Mouse (Mus musculus) spleen, postnatal 4 days (tissue): ENCODE measurements at regions not wholly inside any gene's neighbourhood (a gene's known extent, or its start where the extent isn't known, plus 50 kb on each side); places are given as distances from the start of the nearest gene placed in this dataset.

Experiments
- DNase-seq, 2 experiments: peaks; one replicate each; pipeline ENCODE4 v3.0.0; 2022; ENCODE audit warnings: low spot score in 2 of 2

DNA sequence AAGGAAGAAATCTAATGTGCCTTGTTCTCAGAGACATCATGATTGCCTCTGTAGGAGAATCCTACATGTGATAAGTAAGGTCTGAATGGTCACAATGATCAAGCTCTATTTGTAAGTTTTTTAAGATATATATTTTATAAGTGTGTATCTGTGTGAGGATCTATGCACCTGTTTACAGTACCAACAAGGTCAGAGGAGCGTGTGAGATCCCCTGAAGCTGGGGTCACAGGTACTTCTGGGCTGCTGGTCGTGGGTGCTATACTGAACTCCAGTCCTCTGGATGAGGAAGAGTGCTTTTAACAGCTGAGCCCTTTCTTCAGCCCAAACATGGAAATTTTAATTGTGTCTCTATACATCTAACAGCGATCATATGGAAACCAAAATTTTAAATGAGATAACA is 181.1 kb upstream of the Topaz1 start:
- DNase-seq = no peak

DNA sequence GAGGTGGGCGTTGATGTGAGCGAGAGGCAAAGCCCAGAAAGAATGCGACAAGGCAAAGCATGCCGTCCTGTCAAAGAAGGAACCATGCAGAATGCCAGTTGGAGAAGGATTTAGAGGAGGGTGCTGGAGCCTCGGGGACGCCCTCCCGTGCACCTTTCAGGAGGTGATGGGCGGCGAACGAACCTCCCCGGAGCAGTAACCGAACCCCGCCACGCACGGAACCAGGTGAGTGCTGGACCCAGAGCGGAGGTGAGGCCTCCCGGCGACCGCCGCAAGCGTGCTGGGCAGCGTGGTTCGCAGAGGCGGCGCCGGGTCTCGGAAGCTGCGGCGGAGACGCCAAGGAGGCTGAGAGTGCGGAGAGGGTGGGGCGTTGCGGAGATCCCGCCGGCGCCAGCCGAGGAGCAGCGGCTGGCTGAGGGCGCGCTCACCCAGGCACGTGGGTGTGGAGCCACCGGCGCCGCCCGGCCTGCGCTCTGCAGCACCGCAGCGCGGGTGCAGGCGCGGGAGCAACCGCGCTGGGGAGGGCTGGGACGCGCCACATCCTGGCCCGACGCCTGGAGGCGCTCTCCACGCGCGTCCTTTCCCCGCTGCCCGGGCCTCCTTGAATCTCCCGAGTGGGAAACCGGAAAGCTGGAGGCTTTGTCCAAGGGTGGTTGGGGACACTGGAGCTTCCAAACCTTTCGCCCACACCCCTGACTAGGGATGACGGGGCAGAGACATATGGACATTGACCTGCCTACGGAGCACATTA is 178.3 kb upstream of the Topaz1 start:
- no peak for DNase-seq

DNA sequence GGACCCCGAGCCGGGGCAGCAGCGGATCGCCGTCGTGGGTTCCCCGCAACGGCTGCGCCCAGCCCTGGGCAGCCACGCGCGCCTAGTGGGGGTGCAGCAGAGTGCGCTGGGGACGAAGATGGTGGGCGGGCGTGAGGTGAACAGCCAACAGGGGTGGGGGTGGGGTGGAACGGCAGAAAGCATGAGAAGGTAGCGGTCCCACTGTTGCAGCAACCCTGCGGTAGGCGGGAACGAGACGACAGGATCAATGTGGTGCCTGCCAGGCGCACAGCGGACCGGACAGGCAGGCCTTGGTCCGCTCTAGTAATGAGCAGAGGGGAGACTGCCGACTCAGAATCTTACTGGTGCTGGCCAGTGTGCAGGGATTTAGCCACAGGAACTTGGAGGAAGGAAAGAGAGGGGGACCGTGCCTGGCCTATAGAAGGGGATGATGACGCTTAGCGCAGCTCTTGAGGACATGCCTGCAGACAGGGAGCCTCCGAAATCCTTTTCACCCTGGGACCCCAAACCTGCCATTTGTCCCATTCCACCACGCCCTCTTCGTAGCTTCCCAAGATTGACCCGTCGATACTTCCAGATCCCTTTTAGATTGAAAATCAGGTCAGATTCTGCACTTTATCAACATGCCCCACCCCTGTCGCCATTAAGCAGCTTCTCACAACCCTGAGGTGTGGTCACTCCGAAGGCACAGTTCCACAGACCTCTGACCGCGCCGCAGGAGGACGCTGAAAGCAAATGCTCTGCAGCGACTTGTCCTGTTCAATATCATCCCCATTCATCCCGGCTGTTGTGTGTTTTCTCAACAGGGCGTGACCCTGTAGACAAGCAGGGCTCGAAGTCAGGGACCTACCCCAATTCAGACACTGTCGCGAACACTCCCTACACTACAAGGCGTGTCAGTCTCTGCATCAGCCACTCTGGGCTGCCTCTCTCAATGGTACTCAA is 177.4 kb upstream of the Topaz1 start:
- DNase-seq = no peak

DNA sequence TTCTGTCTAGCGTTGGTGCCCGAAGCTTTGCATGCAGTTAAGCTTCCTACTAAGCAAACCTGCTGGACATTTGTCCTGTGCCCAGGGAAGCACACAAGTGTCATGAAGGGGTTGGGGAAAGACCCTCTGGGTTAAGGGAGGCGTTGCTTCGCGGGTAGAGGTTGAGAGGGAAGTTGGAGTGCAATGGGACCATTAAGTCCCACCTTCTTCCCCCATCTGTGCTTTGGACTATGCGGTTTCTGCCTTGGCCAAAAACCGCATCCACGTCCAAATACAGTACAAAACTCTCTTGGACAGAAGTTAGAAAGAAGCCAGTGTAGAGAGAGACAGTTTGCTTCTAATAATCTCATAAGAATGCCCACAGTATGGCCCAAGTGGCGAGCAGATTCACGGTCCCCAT is 176.1 kb upstream of the Topaz1 start:
- no peak for DNase-seq

DNA sequence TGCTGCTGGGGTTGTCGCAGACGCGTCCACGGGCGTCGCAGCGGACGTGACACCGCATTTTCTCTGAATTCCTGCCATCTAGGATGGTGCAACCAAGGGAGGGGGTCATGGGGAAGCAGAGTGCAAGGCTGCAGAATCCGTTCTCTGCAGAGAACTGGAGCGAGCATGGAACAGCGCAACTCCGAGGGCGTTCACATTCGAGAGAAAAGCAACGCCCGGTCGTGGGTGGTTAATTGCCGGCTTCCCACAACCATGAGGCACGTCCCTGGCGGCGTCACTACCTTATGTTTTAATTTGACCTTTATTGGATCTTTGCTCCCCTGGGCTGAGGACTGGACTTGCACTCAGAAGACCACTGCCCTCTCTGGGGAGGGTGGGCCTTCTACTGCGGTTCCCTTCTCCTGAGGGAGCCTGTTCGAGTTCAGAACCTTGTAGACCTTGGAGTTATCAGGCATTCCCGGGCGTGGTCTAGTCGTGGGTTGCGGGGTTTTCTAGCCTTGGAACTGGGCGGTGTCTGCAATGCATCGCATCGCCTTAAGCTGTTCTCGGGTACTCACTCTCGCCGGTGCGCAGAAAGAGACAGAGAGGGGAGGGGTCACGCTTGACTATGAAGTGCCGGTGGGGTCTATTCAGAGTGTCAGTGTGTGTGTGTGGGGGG is 175.6 kb upstream of the Topaz1 start:
- no peak for DNase-seq

DNA sequence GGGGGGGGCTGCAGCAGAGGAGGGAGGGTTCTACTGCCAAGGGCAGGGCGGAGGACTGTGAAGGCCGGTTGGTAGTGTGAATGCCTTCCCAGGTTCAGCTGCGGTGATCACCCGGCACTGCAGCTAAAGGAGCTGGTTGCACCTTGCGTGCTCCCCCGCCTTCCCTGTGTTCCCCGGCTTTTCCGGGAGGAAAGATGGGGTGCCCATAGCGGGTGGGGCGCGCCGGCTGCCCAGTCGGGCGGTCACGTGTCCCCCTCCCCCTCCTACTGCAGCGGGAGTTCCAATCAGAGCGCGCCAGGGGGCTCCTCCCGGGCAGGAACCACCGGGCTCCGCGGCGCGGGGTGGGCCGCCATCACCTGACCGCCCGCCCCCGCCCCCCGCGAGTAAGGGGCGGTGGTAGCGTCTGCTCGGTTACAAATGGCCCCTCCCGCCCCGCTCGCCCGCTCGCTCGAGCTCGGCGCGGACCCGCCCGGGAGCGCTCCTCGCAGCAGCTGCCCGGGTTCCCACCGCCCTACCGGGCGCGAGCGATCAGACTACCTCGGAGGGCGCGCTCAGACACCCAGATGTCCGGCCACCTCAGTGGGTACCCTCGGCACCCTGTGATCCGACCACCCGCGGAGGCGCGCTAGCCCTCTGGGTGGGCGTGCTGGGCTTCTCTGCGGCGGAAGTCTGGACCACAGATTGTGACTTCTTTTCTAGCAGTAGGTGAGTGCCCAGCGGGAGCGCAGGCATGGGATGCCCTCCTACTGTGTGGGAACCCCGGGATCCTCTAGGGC is 174.9 kb upstream of the Topaz1 start:
- no peak for DNase-seq

DNA sequence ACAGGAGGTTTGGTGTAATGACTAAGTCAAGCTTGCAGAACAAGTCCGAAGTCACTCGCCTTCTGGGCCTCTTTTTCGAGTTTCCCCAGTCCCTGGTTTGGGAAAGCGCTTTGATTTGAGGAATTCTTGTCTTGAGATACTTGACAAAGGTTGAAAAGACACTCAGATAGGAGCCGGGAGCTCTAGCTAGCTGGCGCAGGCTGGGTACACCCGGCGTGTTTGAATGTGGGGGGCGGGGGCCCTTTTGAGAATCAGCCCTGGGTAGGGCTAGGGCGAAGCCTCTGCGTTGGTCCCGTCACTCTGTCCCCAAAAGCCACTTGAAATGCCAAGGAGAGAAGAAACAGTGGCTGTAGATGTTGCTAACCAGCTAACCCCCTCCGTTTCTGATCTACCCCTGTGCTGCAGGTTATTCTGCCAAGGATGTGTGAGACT is 174.3 kb upstream of the Topaz1 start:
- no peak for DNase-seq

DNA sequence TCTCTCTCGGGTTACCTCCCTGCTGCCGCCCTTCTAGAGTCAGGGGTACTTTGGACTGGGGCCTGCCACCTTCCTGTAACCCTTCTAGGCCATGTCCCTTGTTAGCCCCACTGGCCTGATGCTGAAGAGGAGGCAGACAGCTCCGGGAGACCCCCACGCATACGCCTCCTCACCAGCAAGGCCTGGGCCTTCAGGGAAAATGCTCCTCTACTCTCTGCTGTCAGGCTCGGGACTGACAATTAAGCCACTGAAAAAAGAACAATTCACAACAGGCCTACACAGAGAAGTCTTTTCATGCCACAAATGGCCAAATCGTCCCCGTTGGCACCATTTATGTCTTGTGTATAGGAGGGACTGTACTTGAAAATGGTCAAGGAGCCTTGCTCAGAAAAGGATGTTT is 161.9 kb upstream of the Topaz1 start:
- DNase-seq = no peak

DNA sequence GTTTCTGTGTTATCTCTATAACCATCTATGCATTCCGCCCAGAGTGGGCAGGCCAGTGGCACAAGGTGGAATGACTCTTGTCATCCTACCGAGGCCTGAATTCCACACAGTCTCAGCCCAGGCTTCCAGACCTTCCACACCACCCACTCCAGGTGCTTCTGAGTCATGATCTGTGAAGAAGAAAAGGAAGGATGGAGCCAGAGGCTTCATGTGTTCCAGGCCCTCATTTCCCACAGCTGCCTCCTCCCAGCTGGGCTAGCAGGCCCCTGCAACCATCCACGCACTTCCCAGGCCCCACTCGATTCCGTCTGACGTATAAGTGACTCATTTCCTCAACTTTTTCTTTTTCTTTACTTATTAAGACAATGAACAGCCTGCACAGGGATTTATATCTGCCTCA is 160.7 kb upstream of the Topaz1 start:
- DNase-seq = no peak

DNA sequence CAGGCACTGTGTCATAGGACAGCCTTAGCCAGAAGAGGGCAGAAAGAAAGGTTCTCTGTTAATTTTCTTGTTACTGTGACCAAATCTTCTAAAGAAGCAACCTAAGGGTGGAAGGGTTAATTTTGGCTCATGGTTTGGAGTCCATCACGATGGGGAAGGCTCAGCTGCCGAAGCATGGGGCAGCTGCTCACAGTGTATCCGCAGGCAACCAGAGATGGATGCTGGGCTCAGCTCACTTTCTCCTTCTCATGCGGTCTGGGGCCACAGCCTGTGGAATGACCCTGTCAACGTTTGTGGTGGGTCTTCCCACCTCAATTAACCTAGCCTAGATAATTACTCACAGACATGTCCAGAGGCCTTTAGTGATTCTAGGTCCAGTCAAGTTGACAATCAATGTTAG is 160.2 kb upstream of the Topaz1 start:
- DNase-seq = no peak

DNA sequence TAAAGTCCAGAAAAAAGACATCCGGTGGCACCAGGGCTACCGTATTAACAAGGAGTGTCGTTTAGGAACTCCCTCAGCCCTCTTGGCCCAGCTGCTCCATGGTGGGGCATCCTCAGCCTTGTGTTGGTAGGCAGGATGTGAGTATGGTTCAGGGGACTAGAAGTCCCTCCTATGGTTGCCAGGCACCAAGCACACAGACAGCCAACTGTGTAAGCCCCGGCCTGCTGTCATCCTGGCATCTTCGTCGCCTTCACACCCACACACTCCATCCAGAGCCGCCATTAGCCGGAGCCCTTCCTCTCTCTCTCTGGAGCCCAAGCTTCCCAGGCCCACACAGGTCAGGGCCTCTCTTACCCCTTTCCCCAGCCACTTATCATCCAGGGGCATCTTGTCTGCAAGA is 158.9 kb upstream of the Topaz1 start:
- DNase-seq = no peak

DNA sequence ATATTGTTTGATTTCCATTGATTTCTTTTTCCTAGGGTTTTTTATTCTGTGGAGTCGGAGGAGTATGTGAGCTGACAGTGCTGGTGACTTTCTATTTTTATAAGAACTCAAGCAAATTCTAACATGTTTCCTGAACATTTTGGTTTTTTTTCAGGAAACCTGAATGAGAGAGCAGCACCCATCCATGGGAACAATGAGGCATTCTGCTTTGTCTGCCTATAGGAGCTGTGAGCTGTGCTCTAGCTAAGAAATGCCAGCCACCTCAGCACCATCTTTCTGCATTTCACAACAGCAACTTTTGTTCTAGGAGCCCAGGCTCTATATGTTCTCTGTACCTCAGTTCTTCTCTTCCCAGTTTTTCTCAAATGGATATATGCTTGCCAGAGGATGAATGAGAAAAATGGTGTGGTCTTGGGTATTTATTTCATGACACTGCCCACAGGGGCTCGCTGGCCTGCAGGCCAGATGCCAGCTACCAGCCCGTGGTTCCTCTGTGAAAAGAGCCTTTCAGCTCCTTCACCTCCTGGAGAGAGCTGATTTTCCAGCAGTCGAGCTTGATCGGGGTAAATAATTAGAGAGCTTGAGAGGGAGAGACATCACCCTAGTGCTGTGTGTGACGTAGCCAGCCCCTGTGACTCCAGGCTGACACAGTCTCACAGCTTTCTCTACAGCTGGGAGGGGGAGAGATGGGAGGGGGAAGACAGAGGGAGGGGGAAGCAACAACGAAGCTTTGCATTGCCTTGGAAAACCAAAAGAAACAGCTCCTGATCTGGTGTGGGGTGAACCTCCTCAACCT is 154.1 kb upstream of the Topaz1 start:
- no peak for DNase-seq

DNA sequence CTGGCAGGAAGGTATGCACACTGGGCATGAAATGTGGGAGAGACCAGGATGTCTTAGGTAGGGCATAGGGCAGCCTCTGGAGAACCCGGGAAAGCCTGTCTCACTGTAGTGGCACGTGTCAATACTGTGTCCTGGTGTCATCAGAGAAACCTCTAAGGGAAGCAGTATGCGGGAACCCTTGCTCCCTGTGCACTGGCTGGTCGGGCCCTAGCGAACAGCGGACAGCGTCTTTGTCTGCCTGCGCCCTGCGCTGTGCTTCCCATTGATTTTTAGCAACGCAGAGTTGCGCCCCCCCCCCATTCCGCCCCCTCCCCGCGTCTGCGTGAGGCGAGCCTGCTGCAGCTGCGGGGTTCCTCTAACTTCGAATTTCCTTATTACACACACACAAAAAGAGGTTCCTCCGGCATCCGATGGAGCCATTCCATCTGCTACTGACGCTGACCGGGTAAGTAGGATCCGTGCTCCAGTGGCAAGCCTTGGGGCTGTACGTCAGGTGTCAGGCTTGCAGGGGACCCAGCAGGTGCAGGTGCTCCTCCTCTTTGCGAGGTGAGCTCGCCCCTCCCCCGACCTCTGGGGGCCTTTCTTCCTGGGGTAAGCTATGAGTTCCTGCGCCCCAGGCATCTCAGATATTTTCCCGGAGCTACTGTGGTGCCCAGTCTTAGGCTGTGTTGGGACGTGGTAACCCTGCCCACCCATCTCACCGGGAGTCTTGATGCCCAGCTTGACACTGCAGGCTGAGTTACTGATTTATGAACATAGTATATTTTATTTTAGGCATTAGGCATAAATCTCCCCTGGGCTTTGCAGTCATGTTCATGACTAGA is 151.8 kb upstream of the Topaz1 start:
- DNase-seq = no peak

DNA sequence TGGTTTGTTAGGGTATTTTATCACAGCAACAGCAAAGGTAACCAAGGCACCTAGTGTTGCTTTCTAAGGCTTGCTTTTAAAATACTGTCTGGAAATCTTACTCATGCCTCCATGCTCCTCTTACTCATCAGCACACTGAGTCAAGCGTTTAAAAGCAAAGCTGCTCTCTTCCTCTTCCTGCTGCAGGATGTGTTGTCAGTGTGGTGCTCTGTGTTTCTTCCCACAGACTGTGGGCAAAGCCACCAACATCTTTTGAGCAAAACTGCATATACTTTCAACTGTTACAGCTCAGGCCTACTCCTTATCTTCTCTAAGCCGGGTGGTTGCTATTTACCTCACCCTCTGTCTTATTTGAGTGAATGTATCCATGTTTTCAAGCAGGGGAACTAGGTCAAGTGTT is 144.0 kb upstream of the Topaz1 start:
- no peak for DNase-seq

DNA sequence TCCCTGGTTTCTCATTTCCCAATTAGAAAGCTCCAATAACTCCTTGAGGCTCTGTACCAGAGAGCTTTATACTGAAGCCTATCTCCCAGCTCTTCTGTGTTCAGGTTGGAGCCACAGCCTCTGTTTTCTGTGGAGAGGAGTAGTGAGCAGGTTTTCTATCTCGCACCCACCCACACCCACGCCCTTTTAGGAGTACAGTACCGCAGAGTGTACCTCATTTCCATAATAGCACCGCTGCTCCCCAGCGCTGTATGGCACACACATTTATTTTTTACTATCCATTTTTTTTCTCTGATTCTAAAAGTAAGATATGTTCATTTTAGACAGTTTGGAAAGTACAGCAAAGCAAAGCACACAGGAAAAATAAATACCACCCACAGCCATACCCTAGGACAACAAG is 137.5 kb upstream of the Topaz1 start:
- DNase-seq = no peak

DNA sequence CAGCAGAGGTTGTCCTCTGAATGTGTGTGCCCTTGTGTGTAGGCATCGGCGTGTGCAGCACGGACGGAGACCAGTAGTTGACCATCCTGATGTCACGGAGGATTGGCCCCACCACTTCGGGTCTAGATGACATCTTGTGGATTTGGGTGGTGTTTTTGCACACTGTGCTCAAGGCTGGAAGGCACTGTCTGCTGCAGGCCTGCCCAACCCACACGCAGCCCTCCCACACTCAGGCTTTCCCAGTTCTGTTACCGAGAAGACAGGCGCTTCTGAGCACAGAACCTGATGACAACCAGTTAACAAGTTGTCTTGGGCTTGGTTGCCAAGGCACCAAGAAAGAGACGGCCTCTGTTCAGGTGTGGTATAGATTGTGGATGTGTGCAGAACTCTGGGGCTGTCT is 136.2 kb upstream of the Topaz1 start:
- DNase-seq = no peak

DNA sequence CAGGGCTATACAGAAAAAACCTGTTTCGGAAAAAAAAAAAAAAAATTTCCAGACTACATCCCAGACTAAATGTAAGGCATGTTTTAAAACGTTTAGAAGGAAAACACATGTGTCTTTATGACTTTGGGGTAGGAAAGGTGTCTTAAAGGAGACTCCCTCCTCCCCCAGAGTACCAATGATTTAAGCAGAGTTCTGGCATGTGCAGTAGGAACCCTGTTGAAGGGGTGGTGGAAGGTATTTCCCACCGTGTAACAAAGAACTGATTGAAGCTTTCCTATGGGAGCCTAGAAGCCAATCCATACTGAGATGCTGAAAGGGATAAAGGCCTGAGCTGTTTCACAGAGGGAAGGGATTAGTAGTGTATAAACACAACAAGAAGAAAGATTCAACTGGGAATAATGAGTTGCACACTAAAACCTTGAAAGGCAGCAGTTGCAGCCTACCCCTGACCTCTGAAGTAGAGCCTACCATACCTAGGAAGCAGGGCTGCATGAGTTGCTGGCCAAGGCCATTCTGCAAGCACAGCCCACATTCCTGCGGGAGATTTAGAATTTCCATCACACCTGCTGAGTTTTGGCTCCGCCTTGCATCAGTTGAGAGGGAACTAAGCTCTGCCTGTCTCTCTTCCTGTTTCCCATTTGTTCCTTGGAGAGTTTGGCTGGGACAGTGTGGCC is 132.4 kb upstream of the Topaz1 start:
- no peak for DNase-seq

DNA sequence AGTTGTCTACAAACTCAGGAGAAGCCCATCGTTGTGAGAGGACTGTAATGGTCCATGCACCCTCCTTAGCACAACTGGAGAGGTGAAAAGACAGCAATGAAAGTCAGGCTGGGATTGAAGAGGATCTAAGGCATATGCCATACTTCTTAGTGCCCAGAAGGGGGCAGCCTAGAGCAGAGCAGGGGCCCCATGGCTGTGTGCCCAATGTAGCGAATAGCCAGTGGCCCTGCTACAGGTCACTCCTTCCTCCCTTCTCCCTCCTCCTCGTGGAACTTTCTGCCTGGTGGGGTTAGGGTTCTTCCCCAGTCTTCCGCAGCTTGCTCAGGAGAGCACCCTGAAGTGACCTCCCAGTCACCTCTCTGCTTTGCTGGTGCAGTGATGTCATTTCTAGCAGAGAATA is 131.8 kb upstream of the Topaz1 start:
- no peak for DNase-seq

DNA sequence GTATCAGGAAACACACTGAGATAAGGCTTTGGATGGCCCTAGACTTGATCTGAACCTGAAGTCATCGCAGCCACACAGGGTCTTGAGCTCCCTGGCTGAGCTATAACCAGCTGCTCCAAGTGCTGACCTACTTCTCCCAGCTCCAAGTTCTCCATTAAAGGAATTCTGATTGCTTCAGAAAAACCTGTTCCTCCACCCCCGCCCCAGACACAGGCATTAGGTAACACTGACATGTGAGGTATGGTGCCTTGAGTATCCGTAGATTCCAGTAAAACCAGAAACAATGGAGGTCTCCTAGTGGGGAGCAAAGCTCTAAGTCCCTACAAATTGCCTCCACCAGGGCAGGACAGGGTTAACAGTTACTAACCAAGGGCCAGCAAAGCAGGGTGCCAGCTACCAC is 129.4 kb upstream of the Topaz1 start:
- DNase-seq = no peak

DNA sequence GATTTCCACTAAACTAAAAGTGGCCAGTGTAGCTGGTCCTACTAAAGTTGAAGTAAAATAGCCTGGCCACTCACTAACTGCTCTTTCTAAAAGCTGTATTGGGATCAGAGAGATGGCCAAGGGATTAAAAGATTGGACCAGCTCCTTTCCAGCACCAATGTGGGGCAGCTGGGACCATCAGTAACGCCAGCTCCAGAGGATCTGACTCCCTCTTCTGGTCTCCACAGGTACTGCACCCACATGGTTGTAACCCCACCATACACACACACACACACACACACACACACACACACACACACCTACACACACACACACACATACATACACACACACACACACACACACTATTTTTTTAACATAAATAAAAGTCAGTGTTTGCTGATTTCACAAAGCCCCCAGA is 122.1 kb upstream of the Topaz1 start:
- no peak for DNase-seq
